Mouse (Mus musculus) C2C12 (cell line): ENCODE measurements around the gene Acap1.

Experiments
- CEBPB ChIP-seq: IDR thresholded peaks from one replicate; pipeline ENCODE4 v1.6.1; 2011; ENCODE audit warnings: low read depth, mild to moderate bottlenecking, control low read depth, moderate library complexity
- CTCF ChIP-seq: IDR thresholded peaks from one replicate; pipeline ENCODE4 v1.5.1; 2011; ENCODE audit not compliant: control insufficient read depth, insufficient read depth, insufficient read length
- MAX ChIP-seq: IDR thresholded peaks from one replicate; pipeline ENCODE4 v1.6.1; 2011; ENCODE audit warnings: mild to moderate bottlenecking, control low read depth
- MYOG ChIP-seq: IDR thresholded peaks from one replicate; pipeline ENCODE4 v1.6.1; 2011; ENCODE audit not compliant: control insufficient read depth, insufficient read length; ENCODE audit errors: extremely low read depth
- USF1 ChIP-seq: IDR thresholded peaks from one replicate; pipeline ENCODE4 v1.6.1; 2011; ENCODE audit warnings: low read depth, mild to moderate bottlenecking, control low read depth, moderate library complexity

GRCm38 (mm10) chr11:69927501-69927900 lies 32.2 kb upstream of the Acap1 start:
- TF ChIP-seq CTCF (no peak), USF1 (no peak), MAX (no peak), CEBPB (no peak), MYOG (no peak)
